Mouse (Mus musculus): ENCODE results near the gene Cers1. TPM values are rescaled to one million over a fixed set of nuclear protein-coding genes. Genes with fewer than 3 reads are reported as not detected.

The Cers1 gene
- polyA plus RNA-seq, 1 experiment: 4.4 TPM

GRCm38 (mm10) chr8:70272949-70273348 lies 42.6 kb upstream of the Cers1 start:
- no peaks in the 10 kb centered on the region for H3K27me3 ChIP-seq (ENCODE audit: control insufficient read depth, insufficient read depth, insufficient read length)
- H3K4me3 ChIP-seq: no peak overlapping the region
- H3K36me3 ChIP-seq (ENCODE audit: control insufficient read depth, insufficient read depth): no peaks in the 10 kb centered on the region
- H3ac ChIP-seq (ENCODE audit: control insufficient read depth, insufficient read length): no peak overlapping the region
- no peak overlapping the region for H3K4me2 ChIP-seq (ENCODE audit: low read depth)
- no peaks in the 10 kb centered on the region for H3K79me2 ChIP-seq (ENCODE audit: control insufficient read depth, insufficient read depth)
- TF ChIP-seq MYOD1 (IDR thresholded peaks at IDR 0.05; ENCODE audit: control insufficient read depth in 1 of 3, insufficient read length in 2 of 3, low read depth in 2 of 3) (peak in 1 of 3 experiments; percentile 35), USF1 (IDR thresholded peaks at IDR 0.05; ENCODE audit: low read depth) (no peak)

- no peaks in the 10 kb centered on the region for H3K27me3 ChIP-seq (ENCODE audit: control insufficient read depth, insufficient read depth, insufficient read length)
Observed at GRCm38 (mm10) chr8:70274350-70274749, 41.2 kb upstream of the Cers1 start.

GRCm38 (mm10) chr8:70276476-70276875 lies 39.1 kb upstream of the Cers1 start:
- TF ChIP-seq REST (IDR thresholded peaks at IDR 0.05; ENCODE audit: insufficient read depth, insufficient read length) (no peak), USF1 (IDR thresholded peaks at IDR 0.05; ENCODE audit: low read depth) (no peak), MYOG (IDR thresholded peaks at IDR 0.05; ENCODE audit: control insufficient read depth in 1 of 3, insufficient read depth in 1 of 3, insufficient read length in 2 of 3, low read depth in 2 of 3) (no peak), CEBPB (IDR thresholded peaks at IDR 0.05; ENCODE audit: insufficient read depth, poor library complexity, severe bottlenecking) (no peak)
- Histone ChIP-seq H3K79me2 (ENCODE audit: control insufficient read depth, insufficient read depth) (no peaks in the 10 kb centered on the region), H3ac (ENCODE audit: control insufficient read depth, insufficient read length) (no peak overlapping the region), H3K4me3 (no peak overlapping the region), H3K4me2 (ENCODE audit: low read depth) (no peak overlapping the region), H3K27me3 (ENCODE audit: control insufficient read depth, insufficient read depth, insufficient read length) (no peaks in the 10 kb centered on the region), H3K36me3 (ENCODE audit: control insufficient read depth, insufficient read depth) (no peaks in the 10 kb centered on the region)

More at GRCm38 (mm10) chr8:70274350-70274749, 41.2 kb upstream of the Cers1 start:
- H3ac ChIP-seq (ENCODE audit: control insufficient read depth, insufficient read length): no peak overlapping the region
- no peaks in the 10 kb centered on the region for H3K36me3 ChIP-seq (ENCODE audit: control insufficient read depth, insufficient read depth)
- no peak overlapping the region for H3K4me3 ChIP-seq
- no peak overlapping the region for H3K4me2 ChIP-seq (ENCODE audit: low read depth)
- no peak for TF ChIP-seq CEBPB (IDR thresholded peaks at IDR 0.05; ENCODE audit: insufficient read depth, poor library complexity, severe bottlenecking)
- no peak for TF ChIP-seq REST (IDR thresholded peaks at IDR 0.05; ENCODE audit: insufficient read depth, insufficient read length)
- TF ChIP-seq MYOD1 (IDR thresholded peaks at IDR 0.05; ENCODE audit: control insufficient read depth in 1 of 3, insufficient read length in 2 of 3, low read depth in 2 of 3): no peak
- no peak for TF ChIP-seq POLR2A (IDR thresholded peaks at IDR 0.05; ENCODE audit: insufficient read length, low read depth)
- TF ChIP-seq TCF12 (IDR thresholded peaks at IDR 0.05; ENCODE audit: insufficient read depth, poor library complexity, severe bottlenecking): no peak
- TF ChIP-seq SRF (IDR thresholded peaks at IDR 0.05; ENCODE audit: control insufficient read depth, insufficient read length, low read depth): no peak
- TF ChIP-seq TCF3 (IDR thresholded peaks at IDR 0.05; ENCODE audit: insufficient read length, low read depth): no peak
- no peak for TF ChIP-seq MAX (IDR thresholded peaks at IDR 0.05; ENCODE audit: low read depth)
- TF ChIP-seq MYOG (IDR thresholded peaks at IDR 0.05; ENCODE audit: control insufficient read depth in 1 of 3, insufficient read depth in 1 of 3, insufficient read length in 2 of 3, low read depth in 2 of 3): no peak
- TF ChIP-seq E2F4 (IDR thresholded peaks at IDR 0.05; ENCODE audit: insufficient read depth): no peak
- no peak for TF ChIP-seq POLR2AphosphoS2 (IDR thresholded peaks at IDR 0.05; ENCODE audit: insufficient read length, low read depth)
- no peak for TF ChIP-seq USF1 (IDR thresholded peaks at IDR 0.05; ENCODE audit: low read depth)
- H3K79me2 ChIP-seq (ENCODE audit: control insufficient read depth, insufficient read depth): no peaks in the 10 kb centered on the region

DNA sequence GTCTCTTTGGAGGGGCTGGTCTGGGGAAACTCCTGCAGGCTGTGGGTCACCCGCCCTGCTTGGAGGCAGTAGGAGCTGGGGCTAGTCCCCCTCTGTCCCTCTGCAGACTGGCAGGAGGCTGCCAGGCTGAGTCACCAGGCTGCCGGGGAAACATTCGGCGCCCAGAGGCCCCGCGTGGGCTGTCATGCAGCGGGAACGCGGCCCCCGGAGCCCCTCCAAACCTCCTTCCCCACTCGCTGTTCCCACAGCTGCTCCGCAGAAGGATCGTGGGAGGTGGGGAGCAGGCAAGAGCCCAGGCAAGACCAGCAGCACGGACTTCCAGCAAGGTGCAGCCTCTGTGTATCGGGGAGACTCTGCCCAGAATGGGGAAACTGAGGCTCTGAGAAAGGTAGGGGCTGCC lies 37.4 kb upstream of the Cers1 start:
- H3K27me3 ChIP-seq (ENCODE audit: control insufficient read depth, insufficient read depth, insufficient read length): no peaks in the 10 kb centered on the region
- no peaks in the 10 kb centered on the region for H3K79me2 ChIP-seq (ENCODE audit: control insufficient read depth, insufficient read depth)
- H3ac ChIP-seq (ENCODE audit: control insufficient read depth, insufficient read length): no peak overlapping the region
- TF ChIP-seq E2F4 (IDR thresholded peaks at IDR 0.05; ENCODE audit: insufficient read depth): no peak
- TF ChIP-seq TCF3 (IDR thresholded peaks at IDR 0.05; ENCODE audit: insufficient read length, low read depth): no peak
- no peak for TF ChIP-seq TCF12 (IDR thresholded peaks at IDR 0.05; ENCODE audit: insufficient read depth, poor library complexity, severe bottlenecking)
- no peak for TF ChIP-seq MAX (IDR thresholded peaks at IDR 0.05; ENCODE audit: low read depth)
- TF ChIP-seq CEBPB (IDR thresholded peaks at IDR 0.05; ENCODE audit: insufficient read depth, poor library complexity, severe bottlenecking): no peak
- TF ChIP-seq REST (IDR thresholded peaks at IDR 0.05; ENCODE audit: insufficient read depth, insufficient read length): no peak
- no peak for TF ChIP-seq POLR2AphosphoS2 (IDR thresholded peaks at IDR 0.05; ENCODE audit: insufficient read length, low read depth)
- no peak for TF ChIP-seq USF1 (IDR thresholded peaks at IDR 0.05; ENCODE audit: low read depth)
- TF ChIP-seq MYOG (IDR thresholded peaks at IDR 0.05; ENCODE audit: control insufficient read depth in 1 of 3, insufficient read depth in 1 of 3, insufficient read length in 2 of 3, low read depth in 2 of 3): no peak
- TF ChIP-seq POLR2A (IDR thresholded peaks at IDR 0.05; ENCODE audit: insufficient read length, low read depth): no peak
- TF ChIP-seq MYOD1 (IDR thresholded peaks at IDR 0.05; ENCODE audit: control insufficient read depth in 1 of 3, insufficient read length in 2 of 3, low read depth in 2 of 3): no peak
- TF ChIP-seq SRF (IDR thresholded peaks at IDR 0.05; ENCODE audit: control insufficient read depth, insufficient read length, low read depth): no peak
- peak overlapping the region; percentile 18 for H3K4me2 ChIP-seq (ENCODE audit: low read depth)
- H3K4me3 ChIP-seq: no peak overlapping the region
- H3K36me3 ChIP-seq (ENCODE audit: control insufficient read depth, insufficient read depth): no peaks in the 10 kb centered on the region

DNA sequence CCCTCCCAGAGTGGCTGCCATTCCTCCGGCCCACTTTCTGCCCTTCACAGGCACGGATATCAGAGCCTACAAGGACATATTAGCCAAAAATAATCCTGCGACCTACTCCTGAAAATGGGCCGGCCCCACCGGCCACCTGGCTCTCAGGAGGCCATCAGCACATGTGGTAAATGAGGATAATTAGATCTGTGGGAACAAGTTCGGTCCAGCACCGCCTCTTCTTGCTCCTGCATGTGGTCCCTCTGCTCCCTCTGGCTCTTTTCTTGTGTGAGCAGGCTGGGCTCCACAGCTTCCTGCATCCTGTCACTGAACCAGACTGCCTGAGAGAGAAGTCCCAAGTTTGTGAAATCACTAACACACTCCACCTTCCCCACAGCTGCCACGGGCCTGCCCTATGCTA lies 36.3 kb upstream of the Cers1 start:
- TF ChIP-seq E2F4 (IDR thresholded peaks at IDR 0.05; ENCODE audit: insufficient read depth) (no peak), POLR2A (IDR thresholded peaks at IDR 0.05; ENCODE audit: insufficient read length, low read depth) (no peak), REST (IDR thresholded peaks at IDR 0.05; ENCODE audit: insufficient read depth, insufficient read length) (no peak), MYOD1 (IDR thresholded peaks at IDR 0.05; ENCODE audit: control insufficient read depth in 1 of 3, insufficient read length in 2 of 3, low read depth in 2 of 3) (no peak), TCF12 (IDR thresholded peaks at IDR 0.05; ENCODE audit: insufficient read depth, poor library complexity, severe bottlenecking) (no peak), USF1 (IDR thresholded peaks at IDR 0.05; ENCODE audit: low read depth) (no peak), CEBPB (IDR thresholded peaks at IDR 0.05; ENCODE audit: insufficient read depth, poor library complexity, severe bottlenecking) (no peak), MAX (IDR thresholded peaks at IDR 0.05; ENCODE audit: low read depth) (no peak)
- Histone ChIP-seq H3K4me3 (no peak overlapping the region), H3K4me2 (ENCODE audit: low read depth) (no peak overlapping the region), H3K79me2 (ENCODE audit: control insufficient read depth, insufficient read depth) (peaks cover 8% of the 10 kb centered on the region), H3K36me3 (ENCODE audit: control insufficient read depth, insufficient read depth) (no peaks in the 10 kb centered on the region), H3K27me3 (ENCODE audit: control insufficient read depth, insufficient read depth, insufficient read length) (no peaks in the 10 kb centered on the region), H3ac (ENCODE audit: control insufficient read depth, insufficient read length) (no peak overlapping the region)
